Mouse (Mus musculus): ENCODE results near the gene Ddo. TPM values are rescaled to one million over a fixed set of nuclear protein-coding genes. Genes with fewer than 3 reads are reported as not detected.

Ddo gene
- polyA plus RNA-seq, 1 experiment from 2014 or later: 1.2 TPM

- Histone ChIP-seq H3K9me3 (replicated peaks; ENCODE audit: control insufficient read depth, low read length, poor library complexity, severe bottlenecking) (no peaks in the 10 kb centered on the region), H3K36me3 (ENCODE audit: control insufficient read depth, insufficient read depth, low read length) (no peaks in the 10 kb centered on the region), H3K4me3 (ENCODE audit: low read depth, low read length) (no peak overlapping the region), H3K4me2 (ENCODE audit: low read length) (no peak overlapping the region), H3K4me1 (ENCODE audit: control insufficient read depth, insufficient read depth, low read length) (no peaks in the 10 kb centered on the region), H3K27me3 (ENCODE audit: control insufficient read depth, insufficient read depth, low read depth, low read length) (no peaks in the 10 kb centered on the region), H3K9ac (ENCODE audit: low read depth, low read length) (no peak overlapping the region), H3K27ac (ENCODE audit: low read length) (no peak overlapping the region)
- 83% methylated on average over 9 of the region's 9 CpGs for WGBS
- ATAC-seq: no peak
These were observed 1.1 kb downstream of the Ddo start for GRCm38 (mm10) chr10:40630961-40631360.

- Histone ChIP-seq H3K4me3 (ENCODE audit: low read depth, low read length) (no peak overlapping the region), H3K9ac (ENCODE audit: low read depth, low read length) (no peak overlapping the region), H3K4me1 (ENCODE audit: control insufficient read depth, insufficient read depth, low read length) (no peaks in the 10 kb centered on the region), H3K36me3 (ENCODE audit: control insufficient read depth, insufficient read depth, low read length) (no peaks in the 10 kb centered on the region), H3K4me2 (ENCODE audit: low read length) (no peak overlapping the region), H3K9me3 (replicated peaks; ENCODE audit: control insufficient read depth, low read length, poor library complexity, severe bottlenecking) (no peaks in the 10 kb centered on the region), H3K27me3 (ENCODE audit: control insufficient read depth, insufficient read depth, low read depth, low read length) (no peaks in the 10 kb centered on the region), H3K27ac (ENCODE audit: low read length) (no peak overlapping the region)
- ATAC-seq: peak; percentile 39; the same call in 1 of the 2 replicates
- 65% methylated on average over 3 of the region's 3 CpGs for WGBS
These were observed 2.3 kb downstream of the Ddo start for GRCm38 (mm10) chr10:40632087-40632486.

GRCm38 (mm10) chr10:40637331-40637730 lies 7.5 kb downstream of the Ddo start:
- H3K4me2 ChIP-seq (ENCODE audit: low read length): no peak overlapping the region
- H3K4me3 ChIP-seq (ENCODE audit: low read depth, low read length): no peak overlapping the region
- H3K9ac ChIP-seq (ENCODE audit: low read depth, low read length): no peak overlapping the region
- no peaks in the 10 kb centered on the region for H3K36me3 ChIP-seq (ENCODE audit: control insufficient read depth, insufficient read depth, low read length)
- no peaks in the 10 kb centered on the region for H3K9me3 ChIP-seq (replicated peaks; ENCODE audit: control insufficient read depth, low read length, poor library complexity, severe bottlenecking)
- no peak for ATAC-seq
- no peak overlapping the region for H3K27ac ChIP-seq (ENCODE audit: low read length)
- H3K27me3 ChIP-seq (ENCODE audit: control insufficient read depth, insufficient read depth, low read depth, low read length): no peaks in the 10 kb centered on the region
- no peaks in the 10 kb centered on the region for H3K4me1 ChIP-seq (ENCODE audit: control insufficient read depth, insufficient read depth, low read length)
- 70% methylated on average over 10 of the region's 10 CpGs for WGBS

- no peaks in the 10 kb centered on the region for H3K36me3 ChIP-seq (ENCODE audit: control insufficient read depth, insufficient read depth, low read length)
- no peak overlapping the region for H3K4me2 ChIP-seq (ENCODE audit: low read length)
- WGBS: 46% methylated on average over 7 of the region's 7 CpGs
- no peak for ATAC-seq
- H3K9me3 ChIP-seq (replicated peaks; ENCODE audit: control insufficient read depth, low read length, poor library complexity, severe bottlenecking): no peaks in the 10 kb centered on the region
- no peak overlapping the region for H3K27ac ChIP-seq (ENCODE audit: low read length)
- no peak overlapping the region for H3K4me3 ChIP-seq (ENCODE audit: low read depth, low read length)
- no peak overlapping the region for H3K9ac ChIP-seq (ENCODE audit: low read depth, low read length)
- no peaks in the 10 kb centered on the region for H3K4me1 ChIP-seq (ENCODE audit: control insufficient read depth, insufficient read depth, low read length)
- H3K27me3 ChIP-seq (ENCODE audit: control insufficient read depth, insufficient read depth, low read depth, low read length): no peaks in the 10 kb centered on the region
These were observed 8.5 kb downstream of the Ddo start for GRCm38 (mm10) chr10:40638276-40638675.

- H3K4me2 ChIP-seq (ENCODE audit: low read length): no peak overlapping the region
- H3K9me3 ChIP-seq (replicated peaks; ENCODE audit: control insufficient read depth, low read length, poor library complexity, severe bottlenecking): no peaks in the 10 kb centered on the region
- no peak overlapping the region for H3K27ac ChIP-seq (ENCODE audit: low read length)
- peak; percentile 56; the same call in 1 of the 2 replicates for ATAC-seq
- no peak overlapping the region for H3K9ac ChIP-seq (ENCODE audit: low read depth, low read length)
- H3K36me3 ChIP-seq (ENCODE audit: control insufficient read depth, insufficient read depth, low read length): no peaks in the 10 kb centered on the region
- H3K4me3 ChIP-seq (ENCODE audit: low read depth, low read length): no peak overlapping the region
- no peaks in the 10 kb centered on the region for H3K27me3 ChIP-seq (ENCODE audit: control insufficient read depth, insufficient read depth, low read depth, low read length)
- H3K4me1 ChIP-seq (ENCODE audit: control insufficient read depth, insufficient read depth, low read length): no peaks in the 10 kb centered on the region
- 46% methylated on average over 26 of the region's 26 CpGs for WGBS
These were observed 9.3 kb downstream of the Ddo start for GRCm38 (mm10) chr10:40638823-40639819.

- Histone ChIP-seq H3K27ac (ENCODE audit: low read length) (no peak overlapping the region), H3K9me3 (replicated peaks; ENCODE audit: control insufficient read depth, low read length, poor library complexity, severe bottlenecking) (no peaks in the 10 kb centered on the region), H3K4me2 (ENCODE audit: low read length) (no peak overlapping the region), H3K36me3 (ENCODE audit: control insufficient read depth, insufficient read depth, low read length) (no peaks in the 10 kb centered on the region), H3K4me1 (ENCODE audit: control insufficient read depth, insufficient read depth, low read length) (no peaks in the 10 kb centered on the region), H3K9ac (ENCODE audit: low read depth, low read length) (no peak overlapping the region), H3K27me3 (ENCODE audit: control insufficient read depth, insufficient read depth, low read depth, low read length) (no peaks in the 10 kb centered on the region), H3K4me3 (ENCODE audit: low read depth, low read length) (no peak overlapping the region)
- ATAC-seq: no peak
- 90% methylated on average over 4 of the region's 4 CpGs for WGBS
These were observed 10.6 kb downstream of the Ddo start for GRCm38 (mm10) chr10:40640406-40640805.

- H3K36me3 ChIP-seq (ENCODE audit: control insufficient read depth, insufficient read depth, low read length): no peaks in the 10 kb centered on the region
- H3K4me3 ChIP-seq (ENCODE audit: low read depth, low read length): no peak overlapping the region
- no peak for ATAC-seq
- H3K9ac ChIP-seq (ENCODE audit: low read depth, low read length): no peak overlapping the region
- H3K9me3 ChIP-seq (replicated peaks; ENCODE audit: control insufficient read depth, low read length, poor library complexity, severe bottlenecking): no peaks in the 10 kb centered on the region
- no peak overlapping the region for H3K27ac ChIP-seq (ENCODE audit: low read length)
- WGBS: 90% methylated on average over 7 of the region's 7 CpGs
- H3K27me3 ChIP-seq (ENCODE audit: control insufficient read depth, insufficient read depth, low read depth, low read length): no peaks in the 10 kb centered on the region
- no peaks in the 10 kb centered on the region for H3K4me1 ChIP-seq (ENCODE audit: control insufficient read depth, insufficient read depth, low read length)
- no peak overlapping the region for H3K4me2 ChIP-seq (ENCODE audit: low read length)
These were observed 12.1 kb downstream of the Ddo start for GRCm38 (mm10) chr10:40641901-40642300.

GRCm38 (mm10) chr10:40643126-40643525 lies 13.3 kb downstream of the Ddo start:
- no peaks in the 10 kb centered on the region for H3K9me3 ChIP-seq (replicated peaks; ENCODE audit: control insufficient read depth, low read length, poor library complexity, severe bottlenecking)
- 84% methylated on average over 5 of the region's 5 CpGs for WGBS

GRCm38 (mm10) chr10:40644456-40644855 lies 14.6 kb downstream of the Ddo start:
- H3K4me2 ChIP-seq (ENCODE audit: low read length): no peak overlapping the region
- no peak overlapping the region for H3K9ac ChIP-seq (ENCODE audit: low read depth, low read length)
- H3K9me3 ChIP-seq (replicated peaks; ENCODE audit: control insufficient read depth, low read length, poor library complexity, severe bottlenecking): no peaks in the 10 kb centered on the region
- H3K4me1 ChIP-seq (ENCODE audit: control insufficient read depth, insufficient read depth, low read length): no peaks in the 10 kb centered on the region
- no peaks in the 10 kb centered on the region for H3K36me3 ChIP-seq (ENCODE audit: control insufficient read depth, insufficient read depth, low read length)
- H3K27ac ChIP-seq (ENCODE audit: low read length): no peak overlapping the region
- H3K4me3 ChIP-seq (ENCODE audit: low read depth, low read length): no peak overlapping the region
- WGBS: 78% methylated on average over 9 of the region's 9 CpGs
- no peak for ATAC-seq
- no peaks in the 10 kb centered on the region for H3K27me3 ChIP-seq (ENCODE audit: control insufficient read depth, insufficient read depth, low read depth, low read length)

More at GRCm38 (mm10) chr10:40643126-40643525, 13.3 kb downstream of the Ddo start:
- Histone ChIP-seq H3K36me3 (ENCODE audit: control insufficient read depth, insufficient read depth, low read length) (no peaks in the 10 kb centered on the region), H3K4me1 (ENCODE audit: control insufficient read depth, insufficient read depth, low read length) (no peaks in the 10 kb centered on the region), H3K27me3 (ENCODE audit: control insufficient read depth, insufficient read depth, low read depth, low read length) (no peaks in the 10 kb centered on the region), H3K4me2 (ENCODE audit: low read length) (no peak overlapping the region), H3K9ac (ENCODE audit: low read depth, low read length) (no peak overlapping the region), H3K27ac (ENCODE audit: low read length) (no peak overlapping the region), H3K4me3 (ENCODE audit: low read depth, low read length) (no peak overlapping the region)
- ATAC-seq: no peak
